Mouse (Mus musculus): ENCODE results near the gene Hnrnpu.

- TF ChIP-seq POLR2A (IDR thresholded peaks at IDR 0.05; ENCODE audit: control insufficient read depth, low read depth, low read length) (no peak), CTCF (IDR thresholded peaks at IDR 0.05; ENCODE audit: control insufficient read depth, insufficient read depth, insufficient replicate concordance, low read depth, low read length) (no peak)
Observed at GRCm38 (mm10) chr1:178310128-178310527, 27.5 kb downstream of the Hnrnpu start.

Data from testis, adult 2 months (tissue).